Mouse (Mus musculus) CD4-positive, CD25-positive, alpha-beta regulatory T cell, adult 2 months (primary cell): Measurements from ENCODE around the gene Trrap.

Source experiments
- DNase-seq: peaks from one replicate; pipeline ENCODE4 v3.0.0-alpha.2; 2012; ENCODE audit warnings: low read depth, low spot score

Trrap gene

DNA sequence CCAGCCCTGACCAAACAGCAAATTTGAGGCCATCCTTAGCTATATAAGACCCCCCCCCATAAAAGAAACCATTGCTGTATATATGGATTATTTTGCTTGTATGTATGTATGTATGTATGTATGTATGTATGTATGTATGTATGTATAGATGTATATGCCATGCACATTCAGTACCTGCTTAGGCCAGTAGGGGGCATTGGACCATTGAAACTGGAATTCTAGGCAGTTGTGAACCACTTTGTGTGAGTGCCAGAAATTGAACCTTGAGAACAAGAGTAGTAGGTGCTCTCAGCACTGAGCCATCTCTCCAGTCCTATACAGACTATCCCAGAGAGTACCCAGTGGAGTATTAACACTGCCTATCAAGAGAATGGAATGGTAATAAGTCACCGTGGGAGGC lies 104.2 kb downstream of the Trrap start:
- peak; percentile 31 for DNase-seq

DNA sequence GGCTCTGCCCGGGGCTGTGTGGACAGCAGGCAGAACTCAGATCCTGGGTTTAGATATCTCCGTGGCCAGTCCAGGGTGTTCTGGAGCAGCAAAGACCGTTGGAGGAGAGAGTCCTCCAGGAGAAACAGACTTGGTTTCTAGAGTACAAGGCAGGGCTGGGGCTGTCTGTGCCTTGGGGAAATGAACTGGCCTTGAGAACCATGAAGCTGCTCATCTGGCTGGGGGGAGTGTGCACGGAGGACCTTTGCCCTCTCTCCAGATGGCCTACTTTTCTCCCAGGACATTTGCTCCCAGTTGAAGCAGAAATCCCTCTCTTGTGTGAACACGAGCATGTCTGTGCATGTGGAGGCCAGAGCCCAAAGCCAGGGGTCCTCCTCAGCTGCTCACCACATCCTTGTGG lies 104.8 kb downstream of the Trrap start:
- DNase-seq = no peak

DNA sequence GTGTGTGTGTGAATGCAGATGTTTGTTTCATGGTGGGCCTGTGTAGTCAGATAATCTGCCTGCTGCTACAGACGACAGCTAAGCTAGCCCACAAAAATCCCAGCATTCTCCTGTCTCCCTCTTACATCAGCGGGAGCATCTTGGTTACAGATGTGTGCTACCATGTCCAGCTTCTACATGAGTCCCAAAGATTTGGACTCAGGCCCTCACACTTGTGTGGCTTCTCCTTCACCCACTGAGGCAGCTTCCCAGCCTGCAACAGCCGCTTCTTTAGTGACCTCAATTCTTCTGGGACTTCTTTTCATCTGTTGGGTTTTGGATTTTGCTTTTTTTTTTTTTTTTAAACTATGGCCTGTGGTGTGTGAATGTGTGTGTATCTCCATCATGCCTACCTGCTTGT lies 105.3 kb downstream of the Trrap start:
- no peak for DNase-seq

DNA sequence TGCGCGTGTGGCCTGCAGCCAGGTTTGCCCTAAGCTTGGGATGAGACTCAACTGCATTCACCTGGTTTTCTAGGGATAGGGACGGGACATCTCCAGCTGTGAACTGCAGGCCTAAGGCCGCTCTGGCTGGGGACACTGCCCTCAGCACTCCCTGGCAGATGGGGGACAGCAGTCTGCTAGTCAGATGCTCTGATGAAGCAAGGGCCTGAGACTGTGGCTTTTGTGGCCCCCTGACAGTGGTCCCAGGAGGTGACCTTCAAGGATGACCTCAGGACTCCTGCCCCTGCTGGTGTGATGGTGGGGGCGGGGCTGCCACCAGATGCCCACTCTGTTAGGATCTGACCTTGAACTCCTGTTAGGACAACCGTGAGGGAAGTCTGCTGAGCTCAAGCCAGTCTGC lies 107.7 kb downstream of the Trrap start:
- no peak for DNase-seq

DNA sequence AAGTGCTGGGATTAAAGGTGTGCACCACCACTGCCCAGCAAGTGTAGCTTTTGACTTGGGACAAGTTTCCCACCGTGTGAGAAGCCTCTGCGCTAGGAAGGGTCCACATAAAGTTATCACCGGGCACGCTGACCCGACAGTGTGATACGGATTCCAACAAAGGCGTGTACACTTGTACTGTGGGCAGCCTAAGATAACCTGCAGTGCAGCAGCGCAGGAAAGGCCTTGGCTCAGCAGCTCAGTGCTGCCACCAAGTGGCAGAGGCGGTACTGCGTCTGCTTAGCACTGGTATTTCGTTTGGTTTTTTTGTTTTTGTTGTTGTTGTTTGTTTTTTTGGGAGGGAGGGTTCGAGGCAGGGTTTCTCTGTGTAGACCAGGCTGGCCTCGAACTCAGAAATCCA lies 108.4 kb downstream of the Trrap start:
- peak; percentile 78 for DNase-seq

DNA sequence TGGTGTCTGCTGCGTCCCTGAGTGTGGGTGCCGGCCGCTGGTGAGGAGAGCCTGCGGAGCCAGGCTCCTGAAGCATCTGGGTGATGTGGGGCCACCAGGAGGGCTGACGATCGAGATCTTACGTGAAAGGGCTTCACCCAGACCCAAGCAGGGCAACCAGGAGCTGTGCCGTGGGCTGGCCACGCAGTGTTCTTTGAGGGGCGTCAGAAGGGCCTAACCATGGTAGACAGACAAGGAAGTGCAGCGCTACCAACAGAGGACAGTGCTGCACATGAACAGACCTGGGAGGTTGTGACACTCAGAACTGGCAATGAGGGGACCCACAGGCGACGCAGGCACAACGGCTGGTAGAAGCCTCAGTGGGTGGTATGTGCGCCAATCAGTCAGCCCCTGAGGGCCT lies 109.5 kb downstream of the Trrap start:
- no peak for DNase-seq

DNA sequence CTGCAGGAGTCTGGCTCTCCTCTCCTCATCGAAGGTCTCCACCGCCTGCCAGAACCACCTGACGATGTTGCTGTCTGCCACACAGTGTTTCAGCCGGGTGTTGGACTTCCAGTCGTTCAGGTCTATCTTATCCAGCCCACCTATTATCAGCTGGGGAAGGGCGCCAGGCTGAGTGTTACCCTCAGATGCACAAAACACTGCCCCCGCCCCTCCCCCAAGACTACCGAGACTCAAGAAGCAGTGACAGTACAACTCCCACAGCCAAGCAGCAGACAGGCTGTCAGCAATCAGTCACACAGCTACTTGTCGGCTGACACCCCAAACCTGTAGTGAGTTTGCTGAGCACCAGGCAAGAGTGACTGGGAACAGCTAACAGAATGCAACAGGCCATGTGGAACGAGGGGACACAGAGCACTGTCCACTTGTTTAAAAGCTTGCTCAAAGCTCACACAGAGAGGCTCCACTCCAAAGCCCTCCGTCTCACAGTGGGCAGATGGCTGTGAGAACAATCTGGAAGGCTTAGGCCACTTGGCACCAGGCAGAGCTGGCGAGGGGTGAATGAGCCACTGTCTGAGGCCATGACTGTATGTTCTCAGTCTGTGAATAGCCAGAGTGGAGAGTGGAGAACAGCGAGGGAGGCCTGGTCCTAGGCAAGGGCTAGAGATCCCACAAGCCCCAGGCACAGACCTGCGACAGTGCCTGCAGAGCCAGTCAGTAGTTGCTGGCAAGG lies 114.3 kb downstream of the Trrap start:
- DNase-seq = no peak

DNA sequence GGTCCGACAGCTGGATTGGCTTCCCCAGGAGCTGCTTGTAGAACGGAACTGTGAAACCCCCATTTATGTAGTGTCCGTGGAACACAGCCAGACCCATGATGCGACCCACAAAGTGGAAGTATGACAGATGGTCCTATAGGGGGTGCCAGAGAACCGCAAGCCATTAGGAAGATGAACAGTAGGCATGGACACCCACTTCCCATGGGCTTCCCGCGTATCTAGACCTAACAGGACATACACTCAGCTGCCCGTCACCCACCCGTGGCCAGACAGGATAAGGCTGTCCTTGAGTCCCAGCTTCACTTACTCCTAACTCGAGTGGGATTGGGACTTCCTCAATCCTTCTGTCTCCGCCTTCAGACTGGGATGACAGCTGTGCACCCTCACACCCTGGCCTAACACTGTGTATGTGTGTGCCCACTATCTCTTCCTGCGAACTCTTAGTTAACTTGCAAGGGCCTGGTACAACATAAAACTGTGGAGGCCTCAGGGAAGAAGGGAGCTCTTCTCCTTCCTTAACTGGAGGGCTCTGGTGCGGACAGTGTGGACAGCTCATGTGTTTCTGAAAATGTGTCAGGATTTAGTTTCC lies 117.2 kb downstream of the Trrap start:
- peak; percentile 17 for DNase-seq

DNA sequence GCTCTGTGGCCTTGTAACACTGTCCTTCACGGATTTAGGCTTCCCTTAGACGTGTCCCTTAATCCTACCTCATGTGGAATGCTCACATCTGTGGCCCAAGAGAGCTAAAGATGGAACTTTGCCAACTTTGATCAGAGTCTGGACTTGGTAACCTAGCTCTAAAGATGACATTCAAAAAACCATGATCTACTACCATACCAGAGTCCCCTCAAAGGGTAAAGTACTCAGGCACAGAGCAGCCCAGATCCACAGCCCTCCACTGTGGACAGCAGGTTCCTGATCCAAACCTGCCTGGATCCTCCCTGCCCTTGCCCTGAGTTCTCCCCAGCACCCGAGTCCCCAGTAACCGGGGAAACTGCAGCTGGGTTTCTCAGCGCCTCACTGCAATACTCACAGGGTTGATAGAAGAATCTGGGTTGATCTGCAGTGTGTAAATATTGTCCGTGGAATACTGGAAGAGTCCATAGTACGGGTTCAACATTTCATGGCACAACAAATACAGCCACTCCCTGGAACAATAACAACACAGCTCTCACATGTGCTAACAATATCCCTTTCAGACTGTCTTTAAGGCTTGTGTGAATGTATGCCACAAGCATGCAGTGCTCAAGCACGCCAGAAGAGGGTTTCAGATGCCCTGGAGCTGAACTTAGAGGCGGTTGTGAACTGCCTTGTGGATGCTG lies 118.6 kb downstream of the Trrap start:
- no peak for DNase-seq

DNA sequence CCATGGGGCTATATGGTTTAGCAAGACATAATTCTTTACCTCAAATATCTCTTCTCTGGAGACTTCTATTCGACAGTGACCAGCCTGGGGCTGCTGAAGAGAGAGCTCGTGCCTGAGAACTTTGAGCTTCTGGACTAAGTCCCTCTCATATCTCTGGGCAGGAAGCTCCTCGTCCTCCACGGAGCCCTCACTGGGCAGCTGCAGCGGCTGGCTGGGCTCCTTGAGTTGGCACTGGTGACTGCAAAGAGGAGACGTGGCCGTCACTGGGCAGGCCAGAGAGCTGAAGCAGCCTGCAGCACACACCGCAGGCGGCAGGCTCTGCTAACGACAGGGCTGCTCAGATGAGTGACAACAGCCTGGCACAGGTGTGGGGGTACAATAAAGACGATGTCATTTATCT lies 123.7 kb downstream of the Trrap start:
- no peak for DNase-seq

DNA sequence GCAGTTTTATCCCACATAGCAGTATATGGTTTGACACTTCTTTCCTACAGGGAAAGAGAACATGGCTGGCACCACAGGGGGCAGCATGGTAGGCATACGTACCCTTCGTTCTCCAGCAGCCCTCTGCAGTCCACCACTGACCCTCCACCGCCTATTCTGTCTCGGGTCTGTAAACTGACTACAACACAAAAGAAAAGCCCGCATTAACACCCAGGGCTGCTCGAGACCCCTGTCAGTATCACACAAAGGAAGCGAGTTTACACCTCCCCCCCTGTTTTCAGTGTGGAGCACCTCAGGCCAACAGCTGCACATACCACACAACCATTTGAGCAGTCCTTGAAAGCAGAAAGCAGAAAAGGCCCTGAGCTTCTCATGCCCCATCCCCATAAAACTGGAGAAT lies 130.3 kb downstream of the Trrap start:
- DNase-seq = no peak

DNA sequence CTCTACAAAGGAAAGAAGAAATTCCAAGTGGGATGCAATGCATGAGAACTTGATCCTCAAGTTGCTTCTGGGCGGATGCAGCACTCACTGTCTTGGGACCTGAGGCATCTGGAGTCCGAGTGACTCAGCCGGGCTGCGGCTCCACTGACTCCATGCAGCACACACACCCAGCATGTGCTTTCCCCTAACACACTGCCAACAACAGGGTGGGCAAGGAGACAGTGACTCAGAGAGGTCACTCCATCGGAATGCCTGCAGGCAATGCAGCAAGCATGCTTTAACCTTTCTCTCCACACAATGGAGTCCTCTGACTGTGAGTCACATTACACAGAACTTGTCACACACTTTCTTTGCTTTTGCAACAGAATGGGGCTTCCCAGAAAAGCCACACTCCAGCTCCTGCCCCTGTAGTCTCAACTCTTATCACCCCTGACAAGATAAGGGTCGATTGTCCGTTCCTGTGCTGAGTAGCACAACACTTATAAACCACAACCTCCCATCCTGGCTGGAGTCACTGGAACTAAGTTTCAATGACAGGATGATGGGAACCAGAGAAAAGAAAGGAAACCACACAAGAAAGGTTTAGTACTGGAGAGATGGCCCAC lies 131.0 kb downstream of the Trrap start:
- DNase-seq = no peak

DNA sequence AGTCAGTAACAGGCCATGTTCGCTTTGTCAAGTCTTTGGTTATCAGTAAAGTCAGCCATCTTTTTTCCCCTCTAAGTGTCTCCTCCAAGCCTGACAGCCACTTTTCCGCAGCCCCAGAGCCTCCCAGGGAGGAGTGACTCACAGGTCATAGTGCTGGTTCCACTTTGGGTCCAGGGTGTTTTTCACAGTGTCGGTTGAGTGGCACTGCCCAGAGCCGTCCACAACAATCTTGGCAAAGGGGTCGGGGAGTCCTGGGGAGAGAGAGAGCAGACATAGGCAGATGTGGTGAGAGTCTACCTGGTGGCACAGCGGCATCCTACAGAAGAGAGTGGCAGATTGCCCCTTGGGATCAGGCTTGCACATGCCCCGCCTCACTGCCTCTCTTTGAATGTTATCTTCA lies 133.5 kb downstream of the Trrap start:
- no peak for DNase-seq

DNA sequence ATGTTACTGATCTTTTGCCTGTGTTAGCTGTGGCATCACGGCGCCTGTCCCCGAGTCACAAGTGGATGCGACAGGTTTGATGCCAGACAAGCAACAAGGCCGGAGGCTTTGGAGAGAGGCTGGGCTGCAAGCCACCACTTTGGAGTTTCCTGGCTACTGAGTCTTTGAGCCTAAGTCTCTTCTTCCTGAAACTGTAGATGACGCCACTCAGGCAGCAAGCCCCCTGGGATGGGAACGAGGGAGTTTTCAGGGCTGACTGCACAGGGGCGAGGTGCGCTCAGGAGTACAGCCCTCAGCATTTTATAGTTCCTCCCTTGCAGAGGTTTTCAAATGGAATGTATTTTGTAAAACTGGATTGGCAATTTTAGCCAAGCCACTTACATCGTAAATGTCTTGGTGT lies 134.3 kb downstream of the Trrap start:
- DNase-seq = no peak

DNA sequence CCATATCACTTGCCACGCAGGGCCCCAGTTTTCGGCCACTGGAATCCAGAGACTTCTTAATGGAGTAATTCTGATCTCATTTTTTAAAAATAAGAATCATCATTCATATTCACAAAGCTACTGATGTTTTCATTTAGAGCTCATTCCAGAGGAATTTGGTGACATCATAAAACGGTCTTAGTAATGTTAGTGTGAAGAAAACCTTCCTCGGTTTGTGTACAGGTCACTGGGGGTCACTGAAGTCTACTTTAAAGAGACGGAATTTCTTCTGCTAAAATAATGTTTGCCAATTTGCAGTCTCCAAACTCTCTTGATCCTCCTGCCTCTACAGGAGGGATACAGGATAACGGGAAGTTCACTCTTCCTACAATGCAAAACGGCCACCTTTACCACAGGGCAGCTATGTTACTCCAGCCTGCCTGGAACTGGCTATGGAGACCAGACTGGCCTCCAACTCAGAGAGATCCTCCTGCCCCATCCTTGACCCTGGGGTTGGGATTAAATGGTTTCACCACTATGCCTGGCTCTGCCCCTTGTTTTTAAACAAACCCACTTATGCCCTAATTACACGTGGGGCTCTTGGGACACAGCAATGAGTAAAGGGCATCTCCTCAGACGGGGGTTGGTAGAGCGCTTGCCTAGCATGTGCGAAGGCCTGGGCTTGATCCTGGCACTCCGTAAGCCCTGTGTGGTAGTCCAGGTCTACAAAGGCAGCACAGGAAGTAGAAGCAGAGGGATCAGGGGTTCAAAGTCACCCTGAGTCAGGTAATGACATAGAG lies 137.0 kb downstream of the Trrap start:
- DNase-seq = no peak

DNA sequence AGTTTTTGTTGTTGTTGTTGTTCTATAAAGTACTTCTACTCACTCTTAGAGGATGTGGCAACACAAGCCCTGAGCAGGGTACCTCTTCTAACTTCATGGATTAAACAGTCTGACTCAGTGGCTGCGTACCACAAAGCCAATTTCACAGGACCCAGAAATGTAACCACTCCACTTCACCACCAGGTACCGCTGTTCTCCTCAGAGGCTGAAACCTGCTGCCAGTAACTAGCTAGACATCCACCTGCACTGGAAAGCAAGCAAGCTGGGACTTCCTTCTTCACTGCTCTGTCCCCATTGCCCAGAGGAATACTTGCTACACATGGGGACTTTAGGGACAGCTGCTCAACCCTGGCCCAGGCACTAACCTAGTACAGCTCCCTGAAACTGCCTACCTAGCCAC lies 140.1 kb downstream of the Trrap start:
- peak; percentile 48 for DNase-seq
